Mouse (Mus musculus) gastrocnemius, adult 8-10 months (tissue): ENCODE data around the gene Asb2. TPM values are rescaled to one million over a fixed set of nuclear protein-coding genes. Genes with fewer than 3 reads are reported as not detected.
A peak's percentile ranks its signal among the peaks of the same experiment; 100 is the strongest.

Source experiments
- DNase-seq, 2 experiments: peaks; one replicate each; pipeline ENCODE4 v3.0.0; 2022; ENCODE audit warnings: low spot score in 2 of 2
- total RNA-seq, 4 experiments: library from RNA; stranded (reverse); gene quantifications; 2 replicates each; pipeline ENCODE4 v1.2.4; 2022

Gene Asb2
- total RNA-seq, 4 experiments from 2014 or later: 524 to 740 (median 599) TPM

- peak; percentile 70 to 76 for DNase-seq
These were observed 30.5 kb downstream of the Asb2 start for GRCm38 (mm10) chr12:103325156-103325857.

- no peak for DNase-seq
These were observed 33.0 kb downstream of the Asb2 start for GRCm38 (mm10) chr12:103322801-103323200.

- no peak for DNase-seq
These were observed 39.8 kb downstream of the Asb2 start for GRCm38 (mm10) chr12:103315831-103316545.

GRCm38 (mm10) chr12:103314640-103315361 is 41.0 kb downstream of the Asb2 start:
- no peak for DNase-seq

GRCm38 (mm10) chr12:103313871-103314639 is 41.7 kb downstream of the Asb2 start:
- DNase-seq: no peak

GRCm38 (mm10) chr12:103313274-103313673 is 42.5 kb downstream of the Asb2 start:
- no peak for DNase-seq

- DNase-seq: no peak
These were observed 43.9 kb downstream of the Asb2 start for GRCm38 (mm10) chr12:103311921-103312320.

- DNase-seq: no peak
These were observed 45.0 kb downstream of the Asb2 start, which contains the start of gene Fam181a for GRCm38 (mm10) chr12:103310744-103311267. Fam181a (plus strand) TSS chr12:103310975.

GRCm38 (mm10) chr12:103306720-103307119 is 49.1 kb downstream of the Asb2 start:
- DNase-seq: no peak

GRCm38 (mm10) chr12:103306224-103306623 is 49.6 kb downstream of the Asb2 start:
- no peak for DNase-seq

- no peak for DNase-seq
These were observed 52.8 kb downstream of the Asb2 start for GRCm38 (mm10) chr12:103302960-103303359.

- DNase-seq: no peak
These were observed 54.2 kb downstream of the Asb2 start for GRCm38 (mm10) chr12:103301645-103302044.

- DNase-seq: no peak
These were observed 55.3 kb downstream of the Asb2 start for GRCm38 (mm10) chr12:103300493-103300892.

- no peak for DNase-seq
These were observed 59.5 kb downstream of the Asb2 start for GRCm38 (mm10) chr12:103296292-103296691.

- no peak for DNase-seq
These were observed 63.4 kb downstream of the Asb2 start for GRCm38 (mm10) chr12:103292366-103292765.

- no peak for DNase-seq
These were observed 68.5 kb downstream of the Asb2 start for GRCm38 (mm10) chr12:103287276-103287675.

GRCm38 (mm10) chr12:103283411-103283810 is 72.4 kb downstream of the Asb2 start:
- peak; percentile 56 to 70 for DNase-seq

GRCm38 (mm10) chr12:103282936-103283335 is 72.9 kb downstream of the Asb2 start:
- DNase-seq: no peak

GRCm38 (mm10) chr12:103281912-103282311 is 73.9 kb downstream of the Asb2 start:
- peak; percentile 54 to 66 for DNase-seq

GRCm38 (mm10) chr12:103281491-103281890 is 74.3 kb downstream of the Asb2 start:
- no peak for DNase-seq

- no peak for DNase-seq
These were observed 79.4 kb downstream of the Asb2 start for GRCm38 (mm10) chr12:103276422-103276821.
